Mouse (Mus musculus) midbrain, embryonic 11.5 days (tissue): ENCODE results near the gene Epb41l4b. TPM values are rescaled to one million over a fixed set of nuclear protein-coding genes. Genes with fewer than 3 reads are reported as not detected.

Experiments
- ATAC-seq: fragments of 200-750 bp; cut with Nextera tagmentation; 2 replicates; pipeline ENCODE4 v1.8.0; 2017; ENCODE audit warnings: moderate TSS enrichment, moderate library complexity; ENCODE audit not compliant: low FRiP score
- DNase-seq: peaks from one replicate; pipeline ENCODE4 v3.0.0; 2015; ENCODE audit warnings: low spot score; ENCODE audit errors: missing footprints
- H3K27ac ChIP-seq: fragments of 300-500 bp; sonication (generic); 2 replicates; pipeline ENCODE4 v1.5.1; 2014; ENCODE audit warnings: low read depth, low read length
- H3K27me3 ChIP-seq: fragments of 300-500 bp; sonication (generic); 2 replicates; pipeline ENCODE4 v1.6.1; 2014; ENCODE audit warnings: mild to moderate bottlenecking, low read length, moderate library complexity, mixed read lengths; ENCODE audit not compliant: control insufficient read depth, insufficient read depth
- H3K36me3 ChIP-seq: fragments of 300-500 bp; sonication (generic); 2 replicates; pipeline ENCODE4 v1.6.1; 2014; ENCODE audit warnings: mild to moderate bottlenecking, low read length, moderate library complexity, mixed read lengths; ENCODE audit not compliant: control insufficient read depth, insufficient read depth
- H3K4me1 ChIP-seq: fragments of 300-500 bp; sonication (generic); 2 replicates; pipeline ENCODE4 v1.6.1; 2014; ENCODE audit warnings: low read length; ENCODE audit not compliant: control insufficient read depth, insufficient read depth
- H3K4me2 ChIP-seq: fragments of 300-500 bp; sonication (generic); 2 replicates; pipeline ENCODE4 v1.6.1; 2014; ENCODE audit warnings: mild to moderate bottlenecking, moderate library complexity
- H3K4me3 ChIP-seq: fragments of 300-500 bp; sonication (generic); 2 replicates; pipeline ENCODE4 v1.5.1; 2014; ENCODE audit warnings: low read depth, low read length
- H3K9ac ChIP-seq: fragments of 300-500 bp; sonication (generic); 2 replicates; pipeline ENCODE4 v1.6.1; 2014; ENCODE audit warnings: low read length
- H3K9me3 ChIP-seq: fragments of 300-500 bp; sonication (generic); 2 replicates; pipeline ENCODE4 v1.6.1; 2016; ENCODE audit warnings: low read length; ENCODE audit not compliant: control insufficient read depth
- WGBS: fragments of 180-500 bp; shearing (Covaris S2); extraction: QIAGEN DNeasy Blood & Tissue Kit; methylation state at CpG from one replicate; pipeline ENCODE4 v1.1.7; 2014; 5-methylcytosine and 5-hydroxymethylcytosine counted together
- polyA plus RNA-seq: library from polyadenylated mRNA; unstranded; fragments of >200 nt; fragmentation: Nextera tagmentation; extraction: Ambion mirVana; gene quantifications from 2 replicates; pipeline ENCODE4 v1.2.1, GENCODE M21; 2014

Gene Epb41l4b
- polyA plus RNA-seq, 1 experiment from 2014 or later: 0.51 TPM

- H3K9ac ChIP-seq: no peak overlapping the region
- ATAC-seq (no peak), DNase-seq (no peak)
- no peaks in the 10 kb centered on the region for H3K27me3 ChIP-seq
- no peaks in the 10 kb centered on the region for H3K4me1 ChIP-seq
- no peaks in the 10 kb centered on the region for H3K36me3 ChIP-seq
- H3K9me3 ChIP-seq: no peaks in the 10 kb centered on the region
- H3K27ac ChIP-seq: no peak overlapping the region
- H3K4me3 ChIP-seq: no peak overlapping the region
- no peak overlapping the region for H3K4me2 ChIP-seq
- 92% methylated on average over 6 of the region's 6 CpGs for WGBS
These were observed 179.6 kb downstream of the Epb41l4b start for GRCm38 (mm10) chr4:56963687-56964086.

GRCm38 (mm10) chr4:56961320-56961925, 181.8 kb downstream of the Epb41l4b start:
- no peak overlapping the region for H3K4me2 ChIP-seq

GRCm38 (mm10) chr4:56957518-56957917, 185.7 kb downstream of the Epb41l4b start:
- Histone ChIP-seq H3K4me3 (no peak overlapping the region), H3K27me3 (no peaks in the 10 kb centered on the region), H3K4me2 (no peak overlapping the region), H3K4me1 (no peaks in the 10 kb centered on the region), H3K27ac (no peak overlapping the region), H3K9ac (no peak overlapping the region), H3K36me3 (no peaks in the 10 kb centered on the region), H3K9me3 (no peaks in the 10 kb centered on the region)
- WGBS: 63% methylated on average over 9 of the region's 9 CpGs
- DNase-seq (no peak), ATAC-seq (no peak)

More at GRCm38 (mm10) chr4:56961320-56961925, 181.8 kb downstream of the Epb41l4b start:
- Histone ChIP-seq H3K9me3 (no peaks in the 10 kb centered on the region), H3K4me3 (no peak overlapping the region), H3K9ac (no peak overlapping the region), H3K36me3 (no peaks in the 10 kb centered on the region), H3K27me3 (no peaks in the 10 kb centered on the region), H3K27ac (no peak overlapping the region), H3K4me1 (no peaks in the 10 kb centered on the region)
- DNase-seq (no peak), ATAC-seq (no peak)
- 87% methylated on average over 12 of the region's 12 CpGs for WGBS

DNA sequence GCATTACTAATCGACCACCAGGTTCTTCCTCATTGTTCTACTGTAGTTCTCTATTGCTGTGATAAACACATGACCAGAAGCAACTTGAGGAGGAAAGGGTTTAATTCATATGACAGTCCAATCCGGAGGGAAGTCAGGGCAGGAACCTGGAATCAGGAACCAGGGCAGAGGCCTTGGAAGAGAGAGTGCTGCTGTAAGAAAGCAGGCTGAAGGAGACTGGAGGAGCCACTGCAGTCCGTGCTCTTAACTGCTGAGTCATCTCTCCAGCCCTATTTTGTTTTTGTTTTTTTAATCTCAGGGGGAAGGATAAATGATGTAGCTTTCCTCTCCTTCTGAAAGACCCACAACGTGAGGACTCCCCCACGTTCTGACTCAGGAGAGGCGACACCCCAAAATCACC, 190.0 kb downstream of the Epb41l4b start:
- no peak overlapping the region for H3K4me2 ChIP-seq
- H3K27me3 ChIP-seq: no peaks in the 10 kb centered on the region
- no peaks in the 10 kb centered on the region for H3K9me3 ChIP-seq
- no peak overlapping the region for H3K4me3 ChIP-seq
- no peak overlapping the region for H3K9ac ChIP-seq
- WGBS: 74% methylated on average over 6 of the region's 6 CpGs
- no peak for ATAC-seq
- no peak for DNase-seq
- H3K27ac ChIP-seq: no peak overlapping the region
- H3K36me3 ChIP-seq: no peaks in the 10 kb centered on the region
- H3K4me1 ChIP-seq: no peaks in the 10 kb centered on the region

DNA sequence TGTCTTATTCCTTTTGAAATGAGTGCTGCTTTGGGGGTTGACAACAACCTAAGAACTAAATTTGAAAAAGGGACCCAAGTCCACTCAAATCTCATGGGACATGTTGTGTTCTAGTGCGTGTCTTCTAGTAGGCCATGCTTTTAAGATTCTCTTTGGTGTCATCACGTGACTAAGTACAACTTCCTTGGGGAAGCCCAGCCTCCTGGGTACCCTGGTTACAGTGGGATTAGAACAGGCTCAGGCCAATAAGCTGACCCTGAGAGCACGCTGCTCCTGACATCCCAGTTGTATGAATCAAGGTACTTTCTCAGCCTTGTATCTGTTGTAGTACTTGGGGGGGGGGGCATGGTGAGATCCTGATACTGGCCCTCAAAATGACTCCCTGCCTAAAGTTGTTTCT, 191.5 kb downstream of the Epb41l4b start:
- Histone ChIP-seq H3K27ac (no peak overlapping the region), H3K27me3 (no peaks in the 10 kb centered on the region), H3K9ac (no peak overlapping the region), H3K4me3 (no peak overlapping the region), H3K4me1 (no peaks in the 10 kb centered on the region), H3K36me3 (no peaks in the 10 kb centered on the region), H3K4me2 (no peak overlapping the region), H3K9me3 (no peaks in the 10 kb centered on the region)
- WGBS: 83% methylated on average over 3 of the region's 3 CpGs
- no peak for DNase-seq
- no peak for ATAC-seq

GRCm38 (mm10) chr4:56949494-56949893, 193.7 kb downstream of the Epb41l4b start:
- WGBS: 56% methylated on average over 6 of the region's 6 CpGs
- Histone ChIP-seq H3K4me2 (no peak overlapping the region), H3K27me3 (no peaks in the 10 kb centered on the region), H3K9me3 (no peaks in the 10 kb centered on the region), H3K36me3 (no peaks in the 10 kb centered on the region), H3K4me3 (no peak overlapping the region), H3K27ac (no peak overlapping the region), H3K4me1 (peaks cover 9% of the 10 kb centered on the region; the same call in 1 of the 2 replicates), H3K9ac (no peak overlapping the region)
- DNase-seq (no peak), ATAC-seq (no peak)

GRCm38 (mm10) chr4:56946641-56947640, 196.3 kb downstream of the Epb41l4b start, which contains the start of gene Tmem245:
Gene Tmem245 (minus strand): TSS chr4:56947437.
- ATAC-seq: peak; percentile 98
- peaks cover 26% of the 10 kb centered on the region for H3K4me1 ChIP-seq

GRCm38 (mm10) chr4:56946180-56946579, 197.1 kb downstream of the Epb41l4b start:
- Histone ChIP-seq H3K9me3 (no peaks in the 10 kb centered on the region), H3K36me3 (no peaks in the 10 kb centered on the region), H3K27ac (no peak overlapping the region), H3K27me3 (no peaks in the 10 kb centered on the region), H3K4me3 (peak overlapping the region; percentile 87), H3K4me1 (peaks cover 26% of the 10 kb centered on the region), H3K4me2 (peak overlapping the region; percentile 91), H3K9ac (peak overlapping the region; percentile 93)
- ATAC-seq: no peak
- 3% methylated on average over 14 of the region's 14 CpGs for WGBS
- peak; percentile 85 for DNase-seq

More at GRCm38 (mm10) chr4:56946641-56947640, 196.3 kb downstream of the Epb41l4b start, which contains the start of gene Tmem245:
- H3K4me2 ChIP-seq: peak within 1 kb of the TSS; percentile 91
- no peaks in the 10 kb centered on the region for H3K9me3 ChIP-seq
- peak; percentile 98 for DNase-seq
- H3K36me3 ChIP-seq: no peaks in the 10 kb centered on the region
- peak within 1 kb of the TSS; percentile 93 for H3K9ac ChIP-seq
- H3K4me3 ChIP-seq: peak within 1 kb of the TSS; percentile 87
- H3K27me3 ChIP-seq: no peaks in the 10 kb centered on the region
- peak within 1 kb of the TSS; percentile 54; the same call in 1 of the 2 replicates for H3K27ac ChIP-seq
- under 1% methylated on average over 107 of the region's 107 CpGs for WGBS

DNA sequence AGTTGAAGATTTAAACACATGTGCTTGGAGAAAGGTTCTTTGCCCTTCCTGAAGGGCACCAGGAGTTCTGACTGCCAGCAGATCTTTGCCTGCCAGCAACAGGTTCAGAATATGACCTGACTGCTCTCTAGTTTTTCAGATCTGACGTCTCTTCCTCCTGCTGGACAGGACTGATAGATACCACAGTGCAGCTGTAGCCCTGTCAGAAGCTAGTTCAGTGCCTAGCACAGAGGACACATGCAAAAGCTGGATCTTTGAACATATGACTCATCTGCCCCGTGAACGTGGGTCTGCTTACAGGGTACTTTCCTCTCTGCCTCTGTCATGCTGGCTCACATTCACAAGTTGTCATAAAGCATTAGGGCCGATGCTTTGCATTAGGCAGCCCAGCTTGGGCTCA, 199.0 kb downstream of the Epb41l4b start:
- Histone ChIP-seq H3K4me2 (no peak overlapping the region), H3K36me3 (no peaks in the 10 kb centered on the region), H3K27ac (no peak overlapping the region), H3K9me3 (no peaks in the 10 kb centered on the region), H3K4me3 (no peak overlapping the region), H3K4me1 (peaks cover 26% of the 10 kb centered on the region), H3K9ac (no peak overlapping the region), H3K27me3 (no peaks in the 10 kb centered on the region)
- ATAC-seq (no peak), DNase-seq (no peak)
- 68% methylated on average over 4 of the region's 4 CpGs for WGBS
